Mouse (Mus musculus) liver, postnatal 0 days (tissue): ENCODE measurements around the gene Myom1. TPM values are rescaled to one million over a fixed set of nuclear protein-coding genes. Genes with fewer than 3 reads are reported as not detected.
"Not testable (repeated sequence)": the region's sequence is repeated elsewhere in the genome, so short reads cannot be mapped to it uniquely, and the experiment has no call there.

ENCODE experiments used
- ATAC-seq: fragments of 200-750 bp; cut with Nextera tagmentation; 2 replicates; pipeline ENCODE4 v1.8.0; 2017; ENCODE audit warnings: mild to moderate bottlenecking, moderate library complexity
- DNase-seq: peaks from one replicate; pipeline ENCODE4 v3.0.0-alpha.2; 2016
- H3K27ac ChIP-seq: fragments of 300-500 bp; sonication (generic); 2 replicates; pipeline ENCODE4 v1.5.1; 2014; ENCODE audit warnings: antibody characterized with exemption, moderate library complexity, mild to moderate bottlenecking, low read depth
- H3K27me3 ChIP-seq: fragments of 300-500 bp; sonication (generic); 2 replicates; pipeline ENCODE4 v1.6.1; 2014; ENCODE audit warnings: low read length, control low read depth, mixed read lengths; ENCODE audit not compliant: insufficient read depth
- H3K36me3 ChIP-seq: fragments of 300-500 bp; sonication (generic); replicated peaks from 2 replicates; pipeline ENCODE4 v1.6.1; 2014; ENCODE audit warnings: mild to moderate bottlenecking, control low read depth, low read length, moderate library complexity, mixed read lengths; ENCODE audit not compliant: insufficient read depth
- H3K4me1 ChIP-seq: fragments of 300-500 bp; sonication (generic); 2 replicates; pipeline ENCODE4 v1.6.1; 2014; ENCODE audit warnings: antibody characterized with exemption, mild to moderate bottlenecking, control low read depth; ENCODE audit not compliant: insufficient read depth
- H3K4me2 ChIP-seq: fragments of 300-500 bp; sonication (generic); 2 replicates; pipeline ENCODE4 v1.6.1; 2014; ENCODE audit warnings: low read depth, mild to moderate bottlenecking, low read length, moderate library complexity, mixed read lengths
- H3K4me3 ChIP-seq: fragments of 300-500 bp; sonication (generic); 2 replicates; pipeline ENCODE4 v1.5.1; 2014; ENCODE audit warnings: low read depth, low read length
- H3K9ac ChIP-seq: fragments of 300-500 bp; sonication (generic); replicated peaks from 2 replicates; pipeline ENCODE4 v1.6.1; 2014; ENCODE audit warnings: mild to moderate bottlenecking, moderate library complexity
- H3K9me3 ChIP-seq: fragments of 300-500 bp; sonication (generic); 2 replicates; pipeline ENCODE4 v1.6.1; 2016; ENCODE audit warnings: mild to moderate bottlenecking, control low read depth, low read length, mixed read lengths
- CTCF ChIP-seq: sonication (generic); IDR thresholded peaks from 2 replicates; pipeline ENCODE4 v1.5.1; 2016; ENCODE audit warnings: antibody characterized with exemption, low read depth
- EP300 ChIP-seq: IDR thresholded peaks from 2 replicates; pipeline ENCODE4 v1.6.1; 2016; ENCODE audit warnings: antibody characterized with exemption, low read depth, mild to moderate bottlenecking
- WGBS: fragments of 180-500 bp; shearing (Covaris S2); extraction: QIAGEN DNeasy Blood & Tissue Kit; methylation state at CpG from one replicate; pipeline ENCODE4 v1.1.7; 2014; ENCODE audit not compliant: insufficient replicate concordance; 5-methylcytosine and 5-hydroxymethylcytosine counted together
- polyA plus RNA-seq: library from polyadenylated mRNA; unstranded; fragments of >200 nt; fragmentation: Nextera tagmentation; extraction: Ambion mirVana; gene quantifications from 2 replicates; pipeline ENCODE4 v1.2.1, GENCODE M21; 2015

Gene Myom1
- 2.1 and 4.4 TPM in 2 replicates for polyA plus RNA-seq

DNA sequence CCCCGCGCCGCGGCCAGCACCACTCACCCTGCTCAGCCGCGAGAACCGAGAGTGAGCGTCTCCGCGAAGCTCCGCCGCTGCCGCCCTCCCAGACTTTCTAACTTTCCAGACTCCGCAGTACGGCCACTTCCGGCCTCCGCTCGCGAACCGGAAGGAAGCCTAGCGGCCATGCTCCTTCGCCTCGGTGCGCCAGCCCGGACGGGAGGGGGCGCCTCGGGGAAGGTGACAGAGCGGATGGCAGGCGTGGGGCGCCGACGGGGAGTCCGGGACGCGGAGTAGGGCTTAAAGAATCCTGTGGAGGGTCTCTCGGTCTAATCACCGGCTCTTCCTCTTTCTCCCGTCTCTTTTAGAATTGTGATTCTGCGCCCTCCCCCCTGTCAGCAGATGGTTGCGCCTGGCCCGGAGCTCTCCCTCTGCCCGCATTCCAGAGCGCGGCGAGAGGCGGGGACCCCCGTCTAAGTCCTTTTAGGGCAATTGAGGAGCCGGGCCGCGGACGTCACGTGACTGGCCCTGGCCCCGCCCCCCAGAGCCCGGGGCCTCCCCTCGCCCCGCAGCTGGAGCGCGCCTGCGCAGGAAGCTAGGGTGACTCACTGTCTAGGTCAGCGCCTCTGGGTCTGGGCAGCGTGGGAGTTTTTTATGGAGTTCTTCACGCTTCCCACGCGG, at the start of gene Myom1:
Gene Myom1, plus strand, starts transcription at position 553 of the 663 bp plus-strand sequence.
- Histone ChIP-seq H3K36me3 (no peaks in the 10 kb centered on the region), H3K27me3 (no peaks in the 10 kb centered on the region), H3K4me2 (peak within 1 kb of the TSS; percentile 85), H3K4me3 (peak within 1 kb of the TSS; percentile 83), H3K4me1 (peaks cover 28% of the 10 kb centered on the region), H3K9ac (peak within 1 kb of the TSS; percentile 95), H3K9me3 (no peaks in the 10 kb centered on the region), H3K27ac (peak within 1 kb of the TSS; percentile 99)
- DNase-seq (peak; percentile 98), ATAC-seq (peak; percentile 91)
- 2% methylated on average over 60 of the region's 65 CpGs for WGBS
- TF ChIP-seq EP300 (peak; percentile 61; the same call in 1 of the 2 replicates), CTCF (peak; percentile 74)

GRCm38 (mm10) chr17:70963546-70963945, 38.9 kb upstream of the Myom1 start:
- not testable (repeated sequence) for H3K27me3 ChIP-seq, H3K27ac ChIP-seq, H3K9ac ChIP-seq, H3K4me3 ChIP-seq, H3K4me2 ChIP-seq, H3K9me3 ChIP-seq, H3K36me3 ChIP-seq, H3K4me1 ChIP-seq
- 78% methylated on average over 13 of the region's 13 CpGs for WGBS
- ATAC-seq (peak; percentile 100), DNase-seq (peak; percentile 65)

DNA sequence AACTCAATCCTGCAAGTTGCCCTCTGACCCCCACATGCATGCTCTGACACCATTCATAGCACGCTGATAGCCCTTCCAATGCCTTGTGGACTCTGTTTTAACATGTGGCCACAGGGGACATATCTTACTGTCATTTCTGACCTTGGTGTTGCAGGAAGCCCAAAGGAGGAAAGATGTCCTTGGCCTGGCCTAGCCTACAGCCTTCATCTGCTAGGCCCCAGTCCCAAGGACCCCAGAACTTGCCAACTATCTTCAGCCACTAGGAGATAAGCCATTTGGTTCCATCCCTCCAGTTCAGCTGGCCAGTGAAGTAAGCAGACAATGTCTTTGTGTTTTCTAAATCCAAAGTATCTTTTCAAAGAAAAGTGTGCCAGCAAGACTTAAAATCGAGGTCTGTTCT, 37.2 kb upstream of the Myom1 start:
- Histone ChIP-seq H3K9ac (no peak overlapping the region), H3K4me1 (peaks cover 5% of the 10 kb centered on the region), H3K4me2 (no peak overlapping the region), H3K9me3 (no peaks in the 10 kb centered on the region), H3K27me3 (no peaks in the 10 kb centered on the region), H3K27ac (no peak overlapping the region), H3K36me3 (no peaks in the 10 kb centered on the region), H3K4me3 (no peak overlapping the region)
- 77% methylated on average over 2 of the region's 2 CpGs for WGBS
- ATAC-seq: no peak
- DNase-seq: no peak
- TF ChIP-seq CTCF (no peak), EP300 (no peak)

DNA sequence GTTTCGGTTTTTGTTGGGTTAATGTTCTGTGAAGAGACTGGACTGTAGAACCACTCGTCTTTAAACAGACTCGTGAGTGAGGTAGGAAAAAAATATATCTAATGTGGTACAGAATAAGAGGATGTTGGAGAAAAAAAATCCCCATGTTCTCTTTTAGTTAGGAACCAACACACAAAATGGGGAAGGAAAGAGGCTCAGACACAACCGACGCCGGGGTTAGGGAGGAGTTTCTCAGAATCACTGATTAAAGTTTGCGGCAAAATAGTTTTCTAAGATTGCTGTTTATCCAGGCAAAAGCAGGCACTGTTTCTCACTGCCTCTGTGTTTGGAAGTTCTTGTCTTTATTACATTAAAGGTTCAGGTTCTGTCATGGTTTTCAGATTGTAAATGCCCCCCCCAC, 36.3 kb upstream of the Myom1 start:
- Histone ChIP-seq H3K27ac (0 out of 2 replicates have a peak overlapping the region, but pooled peaks have one; percentile 39), H3K36me3 (no peaks in the 10 kb centered on the region), H3K9ac (no peak overlapping the region), H3K9me3 (no peaks in the 10 kb centered on the region), H3K27me3 (no peaks in the 10 kb centered on the region), H3K4me1 (peaks cover 5% of the 10 kb centered on the region), H3K4me3 (no peak overlapping the region), H3K4me2 (no peak overlapping the region)
- DNase-seq (no peak), ATAC-seq (no peak)
- no peak for TF ChIP-seq EP300
- 44% methylated on average over 7 of the region's 7 CpGs for whole genome bisulfite sequencing

- H3K4me3 ChIP-seq: no peak overlapping the region
- no peak overlapping the region for H3K27ac ChIP-seq
- no peak overlapping the region for H3K4me2 ChIP-seq
- H3K9me3 ChIP-seq: no peaks in the 10 kb centered on the region
- no peak overlapping the region for H3K9ac ChIP-seq
- 53% methylated on average over 9 of the region's 9 CpGs for WGBS
- H3K36me3 ChIP-seq: no peaks in the 10 kb centered on the region
- H3K27me3 ChIP-seq: no peaks in the 10 kb centered on the region
- peaks cover 5% of the 10 kb centered on the region for H3K4me1 ChIP-seq
- no peak for TF ChIP-seq CTCF
- no peak for TF ChIP-seq EP300
- DNase-seq (no peak), ATAC-seq (no peak)
These were observed 35.2 kb upstream of the Myom1 start for GRCm38 (mm10) chr17:70967191-70967590.

DNA sequence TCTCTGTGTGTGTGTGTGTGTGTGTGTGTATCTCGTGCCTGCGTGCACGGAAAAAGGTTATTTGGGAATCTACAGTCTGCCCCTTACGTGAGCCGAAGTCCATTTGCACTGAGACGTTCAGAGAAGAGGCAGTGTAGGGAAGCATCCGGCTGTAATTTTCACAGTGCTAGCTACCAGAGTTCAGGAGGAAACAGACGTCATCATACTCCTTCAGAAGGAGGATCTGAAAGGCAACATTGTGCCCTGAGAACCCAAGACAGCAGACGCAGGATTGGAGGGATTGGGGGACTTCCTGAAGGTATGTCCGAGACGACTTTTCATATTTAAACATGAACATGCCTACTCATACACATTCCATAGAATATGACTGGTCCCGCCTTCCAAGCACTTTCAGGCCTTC, 34.8 kb upstream of the Myom1 start:
- no peak for ATAC-seq
- 53% methylated on average over 12 of the region's 12 CpGs for WGBS

More for the DNA sequence above, 34.8 kb upstream of the Myom1 start:
- H3K9me3 ChIP-seq: no peaks in the 10 kb centered on the region
- no peak overlapping the region for H3K4me2 ChIP-seq
- no peak overlapping the region for H3K9ac ChIP-seq
- DNase-seq: no peak
- no peak overlapping the region for H3K27ac ChIP-seq
- H3K36me3 ChIP-seq: no peaks in the 10 kb centered on the region
- H3K4me3 ChIP-seq: no peak overlapping the region
- no peaks in the 10 kb centered on the region for H3K27me3 ChIP-seq
- no peak for TF ChIP-seq EP300
- TF ChIP-seq CTCF: no peak
- peaks cover 5% of the 10 kb centered on the region for H3K4me1 ChIP-seq
